Mouse (Mus musculus): ENCODE measurements around the gene Tmprss15. TPM values are rescaled to one million over a fixed set of nuclear protein-coding genes. Genes with fewer than 3 reads are reported as not detected.

The Tmprss15 gene
- polyA plus RNA-seq, 1 experiment from 2014 or later: not detected

- 81% methylated on average over 2 of the region's 2 CpGs for WGBS
- H3K27ac ChIP-seq (ENCODE audit: low read depth, low read length): no peak overlapping the region
- H3K4me3 ChIP-seq (ENCODE audit: low read depth, low read length): no peak overlapping the region
- no peaks in the 10 kb centered on the region for H3K4me1 ChIP-seq (ENCODE audit: control insufficient read depth, insufficient read depth, low read length)
- H3K27me3 ChIP-seq (ENCODE audit: control insufficient read depth, insufficient read depth, low read length): 0 out of 2 replicates have a peak, but pooled peaks cover 2% of the 10 kb centered on the region
- no peaks in the 10 kb centered on the region for H3K36me3 ChIP-seq (ENCODE audit: control insufficient read depth, insufficient read depth, low read length)
- no peak overlapping the region for H3K4me2 ChIP-seq (ENCODE audit: low read depth)
- no peak for DNase-seq (ENCODE audit: low spot score)
- H3K9me3 ChIP-seq (ENCODE audit: control insufficient read depth, low read length): no peaks in the 10 kb centered on the region
- no peak overlapping the region for H3K9ac ChIP-seq (ENCODE audit: low read length)
- ATAC-seq (ENCODE audit: insufficient read depth, low FRiP score, low TSS enrichment): no peak
Measured at GRCm38 (mm10) chr16:78934298-78934697, 156.6 kb downstream of the Tmprss15 start.

- ATAC-seq (ENCODE audit: insufficient read depth, low FRiP score, low TSS enrichment) (no peak; the same call in 1 of the 2 replicates), DNase-seq (ENCODE audit: low spot score) (peak; percentile 13)
- no peaks in the 10 kb centered on the region for H3K9me3 ChIP-seq (ENCODE audit: control insufficient read depth, low read length)
- peak overlapping the region; percentile 45 for H3K9ac ChIP-seq (ENCODE audit: low read length)
- peak overlapping the region; percentile 43 for H3K4me3 ChIP-seq (ENCODE audit: low read depth, low read length)
- 0 out of 2 replicates have a peak, but pooled peaks cover 2% of the 10 kb centered on the region for H3K27me3 ChIP-seq (ENCODE audit: control insufficient read depth, insufficient read depth, low read length)
- H3K4me1 ChIP-seq (ENCODE audit: control insufficient read depth, insufficient read depth, low read length): no peaks in the 10 kb centered on the region
- WGBS: 12% methylated on average over 16 of the region's 16 CpGs
- no peak overlapping the region for H3K27ac ChIP-seq (ENCODE audit: low read depth, low read length)
- H3K4me2 ChIP-seq (ENCODE audit: low read depth): peak overlapping the region; percentile 71
- H3K36me3 ChIP-seq (ENCODE audit: control insufficient read depth, insufficient read depth, low read length): no peaks in the 10 kb centered on the region
Measured at GRCm38 (mm10) chr16:78931287-78932025, 159.4 kb downstream of the Tmprss15 start.

DNA sequence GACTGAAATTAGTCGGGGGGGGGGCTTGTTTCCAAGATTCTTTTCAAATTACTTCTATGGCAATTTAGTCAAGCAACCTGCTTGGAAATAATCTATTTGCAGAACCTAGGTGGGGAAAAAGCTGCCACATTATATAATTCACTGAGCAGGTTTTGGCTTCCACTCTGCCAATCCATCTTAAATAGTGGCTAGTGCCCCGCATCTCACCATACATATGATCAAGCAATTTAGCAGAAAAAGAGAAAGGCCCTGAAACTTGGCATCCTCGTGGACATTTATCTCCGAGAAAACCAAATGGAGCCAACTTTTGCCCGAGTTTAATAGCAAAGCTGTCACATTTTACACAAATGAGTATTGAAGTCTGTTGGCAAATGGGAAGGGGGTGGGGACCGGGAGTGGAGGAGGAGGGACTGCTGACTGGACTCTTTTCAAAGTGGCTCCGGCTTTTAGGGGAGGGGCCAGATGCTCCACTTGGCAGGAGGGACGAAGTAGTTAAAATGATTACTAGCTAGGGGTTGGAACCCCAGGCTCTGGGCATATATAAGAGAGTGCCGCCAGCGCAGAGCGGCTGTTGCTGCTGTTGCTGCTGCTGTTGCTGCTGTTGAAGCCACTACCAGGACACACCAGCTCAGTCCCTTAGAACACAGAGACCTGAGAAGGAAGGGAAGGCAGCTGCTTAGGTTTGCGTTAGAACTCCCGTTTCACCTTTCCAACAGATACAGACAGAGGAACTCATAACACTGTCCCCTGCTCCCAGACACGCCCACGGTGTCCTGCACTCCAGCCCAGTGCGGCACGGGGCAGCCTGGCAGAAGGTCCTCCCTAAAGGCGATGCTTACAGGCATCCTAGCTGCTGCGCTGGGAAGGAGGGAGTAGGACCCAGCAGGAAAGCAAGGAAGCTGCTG lies 160.3 kb downstream of the Tmprss15 start, which contains the start of gene Chodl:
Chodl (plus strand) TSS at position 567 of the 905 bp plus-strand sequence.
- no peak within 1 kb of the TSS for H3K27ac ChIP-seq (ENCODE audit: low read depth, low read length)
- 0 out of 2 replicates have a peak, but pooled peaks cover 2% of the 10 kb centered on the region for H3K27me3 ChIP-seq (ENCODE audit: control insufficient read depth, insufficient read depth, low read length)
- H3K4me3 ChIP-seq (ENCODE audit: low read depth, low read length): peak within 1 kb of the TSS; percentile 43
- whole genome bisulfite sequencing: 11% methylated on average over 19 of the region's 19 CpGs
- peak; percentile 74 for ATAC-seq (ENCODE audit: insufficient read depth, low FRiP score, low TSS enrichment)
- DNase-seq (ENCODE audit: low spot score): peak; percentile 56
- H3K4me1 ChIP-seq (ENCODE audit: control insufficient read depth, insufficient read depth, low read length): no peaks in the 10 kb centered on the region
- peak within 1 kb of the TSS; percentile 71 for H3K4me2 ChIP-seq (ENCODE audit: low read depth)
- no peaks in the 10 kb centered on the region for H3K36me3 ChIP-seq (ENCODE audit: control insufficient read depth, insufficient read depth, low read length)
- peak within 1 kb of the TSS; percentile 45 for H3K9ac ChIP-seq (ENCODE audit: low read length)
- no peaks in the 10 kb centered on the region for H3K9me3 ChIP-seq (ENCODE audit: control insufficient read depth, low read length)

- no peak for ATAC-seq (ENCODE audit: insufficient read depth, low FRiP score, low TSS enrichment)
- H3K9ac ChIP-seq (ENCODE audit: low read length): no peak overlapping the region
- H3K4me3 ChIP-seq (ENCODE audit: low read depth, low read length): no peak overlapping the region
- 74% methylated on average over 5 of the region's 5 CpGs for WGBS
- H3K27me3 ChIP-seq (ENCODE audit: control insufficient read depth, insufficient read depth, low read length): no peaks in the 10 kb centered on the region
- no peak for DNase-seq (ENCODE audit: low spot score)
- no peaks in the 10 kb centered on the region for H3K36me3 ChIP-seq (ENCODE audit: control insufficient read depth, insufficient read depth, low read length)
- no peaks in the 10 kb centered on the region for H3K9me3 ChIP-seq (ENCODE audit: control insufficient read depth, low read length)
- no peak overlapping the region for H3K27ac ChIP-seq (ENCODE audit: low read depth, low read length)
- no peaks in the 10 kb centered on the region for H3K4me1 ChIP-seq (ENCODE audit: control insufficient read depth, insufficient read depth, low read length)
- no peak overlapping the region for H3K4me2 ChIP-seq (ENCODE audit: low read depth)
Measured at GRCm38 (mm10) chr16:78922644-78923043, 168.3 kb downstream of the Tmprss15 start.

Other genes with a start within 250 kb of the Tmprss15 start
- 16.0 and 19.7 TPM in 2 replicates for gene Chodl, start 160.1 kb downstream of the Tmprss15 start, polyA plus RNA-seq (2014; fragmentation: Nextera tagmentation; extraction: Ambion mirVana)

Measured in neural tube, embryonic 11.5 days (tissue).